Mouse (Mus musculus) limb, embryonic 11.5 days (tissue): ENCODE results near the gene Pik3cg. TPM values are rescaled to one million over a fixed set of nuclear protein-coding genes. Genes with fewer than 3 reads are reported as not detected.

Experiments
- ATAC-seq: fragments of 200-750 bp; cut with Nextera tagmentation; 2 replicates; pipeline ENCODE4 v1.8.0; 2017; ENCODE audit warnings: low read depth; ENCODE audit not compliant: insufficient number of reproducible peaks, low FRiP score, low TSS enrichment
- DNase-seq: peaks from one replicate; pipeline ENCODE4 v3.0.0-alpha.2; 2015; ENCODE audit warnings: low spot score
- H3K27ac ChIP-seq: fragments of 300-500 bp; sonication (generic); replicated peaks from 2 replicates; pipeline ENCODE4 v1.5.1; 2014; ENCODE audit warnings: low read depth, mild to moderate bottlenecking, low read length
- H3K27me3 ChIP-seq: fragments of 300-500 bp; sonication (generic); 2 replicates; pipeline ENCODE4 v1.6.1; 2014; ENCODE audit warnings: mild to moderate bottlenecking, low read length, mixed read lengths; ENCODE audit not compliant: control insufficient read depth, insufficient read depth
- H3K36me3 ChIP-seq: fragments of 300-500 bp; sonication (generic); 2 replicates; pipeline ENCODE4 v1.6.1; 2014; ENCODE audit warnings: mild to moderate bottlenecking, low read length, moderate library complexity, mixed read lengths; ENCODE audit not compliant: control insufficient read depth, insufficient read depth
- H3K4me1 ChIP-seq: fragments of 300-500 bp; sonication (generic); 2 replicates; pipeline ENCODE4 v1.6.1; 2014; ENCODE audit warnings: low read length, mixed read lengths; ENCODE audit not compliant: control insufficient read depth, insufficient read depth
- H3K4me2 ChIP-seq: fragments of 300-500 bp; sonication (generic); 2 replicates; pipeline ENCODE4 v1.6.1; 2014; ENCODE audit warnings: low read depth, mild to moderate bottlenecking, moderate library complexity; ENCODE audit not compliant: severe bottlenecking
- H3K4me3 ChIP-seq: fragments of 300-500 bp; sonication (generic); 2 replicates; pipeline ENCODE4 v1.5.1; 2014; ENCODE audit warnings: low read depth, low read length
- H3K9ac ChIP-seq: fragments of 300-500 bp; sonication (generic); 2 replicates; pipeline ENCODE4 v1.6.1; 2014; ENCODE audit warnings: mild to moderate bottlenecking, low read length
- H3K9me3 ChIP-seq: fragments of 300-500 bp; sonication (generic); 2 replicates; pipeline ENCODE4 v1.6.1; 2016; ENCODE audit warnings: low read length; ENCODE audit not compliant: control insufficient read depth
- whole genome bisulfite sequencing: fragments of 180-500 bp; shearing (Covaris S2); extraction: QIAGEN DNeasy Blood & Tissue Kit; methylation state at CpG from one replicate; pipeline ENCODE4 v1.1.7; 2014; 5-methylcytosine and 5-hydroxymethylcytosine counted together
- polyA plus RNA-seq: library from polyadenylated mRNA; unstranded; fragments of >200 nt; fragmentation: Nextera tagmentation; extraction: Ambion mirVana; gene quantifications from 2 replicates; pipeline ENCODE4 v1.2.1, GENCODE M21; 2014

The Pik3cg gene
- polyA plus RNA-seq, 1 experiment from 2014 or later: 1.9 TPM

DNA sequence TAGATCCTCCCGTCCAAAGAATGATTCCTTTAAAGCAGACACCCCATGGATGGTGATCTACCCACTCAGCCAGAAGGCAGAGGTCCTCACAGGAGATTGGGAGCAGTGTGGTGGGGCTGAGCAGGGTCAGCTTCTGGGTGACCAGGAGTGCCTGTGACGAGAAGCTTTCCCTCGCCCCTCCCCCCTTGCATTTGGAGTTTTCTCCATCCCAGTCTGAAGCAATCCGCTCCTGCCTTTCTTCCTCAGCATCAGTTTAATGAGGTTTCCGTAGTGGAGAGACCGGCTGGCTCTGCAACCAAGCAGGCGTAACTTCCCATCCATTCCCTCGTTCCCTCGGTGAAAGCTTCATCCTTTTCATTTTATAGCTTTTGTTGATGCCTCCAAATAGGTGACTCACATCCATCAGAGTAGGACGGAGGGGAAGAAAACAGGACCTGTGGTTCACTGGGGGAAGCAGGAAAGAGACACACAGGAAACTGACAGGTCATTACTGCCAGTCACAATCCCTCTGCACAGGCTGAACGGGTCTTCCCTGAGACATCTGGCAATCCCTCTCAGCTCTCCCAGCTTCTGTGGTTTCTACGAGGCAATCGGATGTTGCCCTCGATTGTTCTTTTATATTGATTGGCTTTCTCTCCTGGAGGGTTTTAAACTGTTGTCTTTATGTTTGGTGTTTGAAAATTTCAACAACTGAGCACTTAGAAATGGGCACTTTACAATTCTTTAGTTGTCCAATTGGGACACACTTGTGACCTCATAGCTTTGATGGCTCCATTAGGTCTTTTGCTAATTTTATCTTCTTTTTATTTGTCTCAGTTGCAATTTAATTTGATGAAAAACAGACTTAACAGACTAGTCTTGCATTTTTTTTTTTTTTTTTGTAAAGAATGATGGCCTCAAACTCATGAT lies 80.6 kb downstream of the Pik3cg start:
- H3K4me2 ChIP-seq: peak overlapping the region; percentile 27; the same call in 1 of the 2 replicates
- H3K4me3 ChIP-seq: no peak overlapping the region
- no peak overlapping the region for H3K27ac ChIP-seq
- WGBS: 23% methylated on average over 14 of the region's 14 CpGs
- no peaks in the 10 kb centered on the region; the same call in 1 of the 2 replicates for H3K4me1 ChIP-seq
- DNase-seq (peak; percentile 35), ATAC-seq (no peak)
- H3K9ac ChIP-seq: peak overlapping the region; percentile 18; the same call in 1 of the 2 replicates
- H3K36me3 ChIP-seq: no peaks in the 10 kb centered on the region
- no peaks in the 10 kb centered on the region for H3K27me3 ChIP-seq
- no peaks in the 10 kb centered on the region for H3K9me3 ChIP-seq

DNA sequence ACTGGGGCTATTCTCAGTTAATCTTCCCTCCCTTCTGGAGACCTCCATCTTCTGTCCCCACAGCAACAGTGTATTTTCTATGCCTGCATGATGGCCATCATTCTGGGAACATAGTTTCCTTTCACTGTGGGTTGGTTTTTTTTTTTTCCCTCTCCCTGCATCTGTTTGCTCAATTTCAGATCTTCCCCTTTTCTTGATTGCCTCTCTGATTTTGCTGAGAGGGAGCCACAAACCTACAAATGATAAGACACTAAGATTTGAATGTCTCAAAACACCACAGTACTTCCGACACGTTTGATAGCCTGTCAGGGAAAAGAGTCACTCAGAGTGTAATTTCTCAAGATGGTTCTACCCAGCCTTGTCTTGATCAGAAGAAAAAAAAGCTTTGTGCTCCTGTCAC lies 81.3 kb downstream of the Pik3cg start:
- no peak overlapping the region for H3K9ac ChIP-seq
- ATAC-seq (no peak), DNase-seq (no peak)
- no peaks in the 10 kb centered on the region for H3K36me3 ChIP-seq
- WGBS: 57% methylated on average over 2 of the region's 2 CpGs
- no peaks in the 10 kb centered on the region for H3K27me3 ChIP-seq
- H3K9me3 ChIP-seq: no peaks in the 10 kb centered on the region
- no peak overlapping the region for H3K4me2 ChIP-seq
- H3K4me1 ChIP-seq: no peaks in the 10 kb centered on the region; the same call in 1 of the 2 replicates
- H3K27ac ChIP-seq: no peak overlapping the region
- H3K4me3 ChIP-seq: no peak overlapping the region

DNA sequence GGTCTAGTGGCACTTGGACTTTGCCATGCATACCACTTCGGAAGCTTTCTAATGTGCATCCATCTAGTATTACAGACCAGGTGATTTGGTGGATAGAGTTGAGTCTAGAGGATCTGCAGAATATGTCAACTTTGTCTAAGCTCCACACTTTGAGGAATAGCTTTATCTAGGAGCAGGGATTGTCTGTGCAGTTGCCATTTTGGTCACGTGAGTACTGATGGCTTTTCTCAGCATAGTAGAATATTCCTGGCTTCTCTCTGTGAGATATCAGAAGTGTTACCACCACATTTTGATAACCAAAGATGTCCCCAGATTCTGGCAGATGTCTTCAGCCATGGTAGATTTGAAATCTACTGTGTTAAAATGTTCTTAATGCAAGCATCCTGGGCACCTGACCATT lies 84.0 kb downstream of the Pik3cg start:
- Histone ChIP-seq H3K27me3 (no peaks in the 10 kb centered on the region), H3K9me3 (no peaks in the 10 kb centered on the region), H3K9ac (no peak overlapping the region), H3K4me1 (no peaks in the 10 kb centered on the region; the same call in 1 of the 2 replicates), H3K36me3 (no peaks in the 10 kb centered on the region), H3K27ac (no peak overlapping the region), H3K4me3 (no peak overlapping the region), H3K4me2 (no peak overlapping the region)
- WGBS: 93% methylated on average over 2 of the region's 2 CpGs
- DNase-seq (no peak), ATAC-seq (no peak)

DNA sequence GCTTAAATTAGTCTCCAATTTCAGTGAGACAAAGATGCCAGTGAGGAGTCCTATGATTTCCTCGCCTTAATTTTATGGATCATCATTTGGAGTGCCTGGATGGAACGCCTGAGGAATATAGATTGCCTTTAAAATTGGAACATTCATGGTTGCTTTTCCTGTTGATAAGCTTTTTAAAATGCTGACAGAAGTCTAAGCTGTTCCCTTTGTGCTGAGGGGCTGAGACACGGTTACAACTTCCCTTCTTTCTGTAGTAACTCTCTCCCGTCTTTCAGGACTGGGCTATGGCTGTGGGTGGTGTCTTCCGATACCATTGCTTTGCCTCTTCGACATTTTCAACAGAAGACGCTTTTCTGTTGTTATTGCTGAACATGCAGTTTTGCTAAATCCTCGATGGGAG lies 84.4 kb downstream of the Pik3cg start:
- ATAC-seq: no peak
- DNase-seq: no peak
- no peak overlapping the region for H3K4me3 ChIP-seq
- H3K27me3 ChIP-seq: no peaks in the 10 kb centered on the region
- H3K4me1 ChIP-seq: no peaks in the 10 kb centered on the region; the same call in 1 of the 2 replicates
- H3K36me3 ChIP-seq: no peaks in the 10 kb centered on the region
- 91% methylated on average over 8 of the region's 8 CpGs for WGBS
- no peak overlapping the region for H3K4me2 ChIP-seq
- no peak overlapping the region for H3K9ac ChIP-seq
- H3K9me3 ChIP-seq: no peaks in the 10 kb centered on the region
- H3K27ac ChIP-seq: no peak overlapping the region

DNA sequence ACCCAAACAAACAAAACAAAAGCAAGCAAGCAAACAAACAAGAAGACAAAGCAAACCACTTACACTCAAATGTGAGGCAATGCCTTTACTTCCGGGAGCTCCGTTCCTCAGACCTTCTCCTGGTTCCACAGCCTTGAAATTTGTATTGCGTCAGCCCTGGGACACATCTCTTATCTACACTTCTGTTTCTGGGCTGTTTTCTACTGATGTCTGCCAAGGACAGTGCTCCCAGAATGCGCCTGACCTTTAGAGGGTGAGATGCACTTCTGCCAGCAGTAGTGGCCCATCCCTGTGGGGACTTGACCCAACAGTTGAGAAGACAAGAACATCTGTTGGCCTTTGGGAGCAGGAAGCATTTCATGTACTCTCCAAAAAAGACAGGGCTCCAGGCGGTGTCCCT lies 84.9 kb downstream of the Pik3cg start:
- no peaks in the 10 kb centered on the region; the same call in 1 of the 2 replicates for H3K4me1 ChIP-seq
- no peaks in the 10 kb centered on the region for H3K27me3 ChIP-seq
- no peak overlapping the region for H3K9ac ChIP-seq
- H3K36me3 ChIP-seq: no peaks in the 10 kb centered on the region
- DNase-seq (no peak), ATAC-seq (no peak)
- no peaks in the 10 kb centered on the region for H3K9me3 ChIP-seq
- WGBS: 77% methylated on average over 5 of the region's 5 CpGs
- no peak overlapping the region for H3K27ac ChIP-seq
- H3K4me2 ChIP-seq: no peak overlapping the region
- no peak overlapping the region for H3K4me3 ChIP-seq

Other genes starting within 250 kb of the Pik3cg start
- gene Prkar2b, start 147.4 kb downstream of the Pik3cg start, polyA plus RNA-seq: 30.4 and 31.6 TPM in 2 replicates
- 5.5 and 5.6 TPM in 2 replicates for gene Ccdc71l, start 170.0 kb upstream of the Pik3cg start, polyA plus RNA-seq